Mouse (Mus musculus): ENCODE results near the gene Hlcs. TPM values are rescaled to one million over a fixed set of nuclear protein-coding genes. Genes with fewer than 3 reads are reported as not detected.

Hlcs gene
- 7.2 and 7.4 TPM in 2 replicates for polyA plus RNA-seq (2015; fragmentation: Nextera tagmentation; extraction: Ambion mirVana)

DNA sequence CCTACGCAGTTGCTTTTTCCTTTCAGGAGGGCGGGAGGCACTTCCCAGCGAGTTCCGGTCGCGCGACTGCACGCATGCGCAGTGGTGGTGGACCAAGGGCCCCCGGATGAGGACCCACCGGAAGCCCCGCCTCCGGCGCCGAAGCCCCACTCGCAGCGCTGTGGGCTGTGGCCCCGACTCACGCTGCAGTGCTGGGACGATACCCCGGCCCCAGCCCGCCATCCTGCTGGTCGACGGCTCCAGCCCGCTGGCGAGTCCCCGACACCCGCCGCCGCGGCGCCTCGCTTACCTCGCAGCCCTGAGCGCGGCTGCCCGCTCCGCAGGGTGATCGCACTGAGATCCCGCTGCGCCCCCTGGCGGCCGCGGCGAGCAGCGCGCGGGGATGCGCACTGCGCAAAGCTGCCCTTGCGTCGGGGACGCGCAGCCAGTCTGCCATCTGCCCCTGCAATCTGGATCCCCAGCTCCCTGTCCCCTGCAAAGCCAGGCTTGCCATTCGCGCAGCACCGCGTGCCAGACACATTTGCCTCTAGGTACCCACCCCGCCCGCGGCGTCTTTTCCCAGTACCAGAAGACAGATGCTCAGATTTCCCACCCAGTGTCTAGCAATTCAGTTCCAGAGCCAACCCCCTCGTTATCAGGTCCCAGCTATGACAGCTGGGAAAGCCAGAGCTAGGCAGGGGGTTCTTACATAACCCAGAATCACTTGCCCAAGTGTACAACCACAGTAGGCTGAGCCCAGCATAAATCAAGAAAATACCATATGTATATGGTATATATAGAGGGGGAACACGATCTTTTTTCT is at the start of gene Hlcs:
Hlcs (minus strand) TSS at position 343 of the 802 bp plus-strand sequence.
- peak; percentile 92 for ATAC-seq
- no peaks in the 10 kb centered on the region for H3K9me3 ChIP-seq (ENCODE audit: control insufficient read depth, low read length)
- peak within 1 kb of the TSS; percentile 97 for H3K9ac ChIP-seq (ENCODE audit: low read depth, low read length)
- WGBS = under 1% methylated on average over 64 of the region's 64 CpGs
- H3K27ac ChIP-seq (ENCODE audit: low read length) = peak within 1 kb of the TSS; percentile 100
- H3K27me3 ChIP-seq (replicated peaks; ENCODE audit: control insufficient read depth, insufficient read depth, low read length) = no peaks in the 10 kb centered on the region
- H3K4me2 ChIP-seq (ENCODE audit: low read depth, low read length) = peak within 1 kb of the TSS; percentile 91
- H3K4me3 ChIP-seq (ENCODE audit: low read length) = peak within 1 kb of the TSS; percentile 76
- 0 out of 2 replicates have a peak, but pooled peaks cover 9% of the 10 kb centered on the region for H3K4me1 ChIP-seq (ENCODE audit: control insufficient read depth, insufficient read depth, low read length)
- H3K36me3 ChIP-seq (ENCODE audit: control insufficient read depth, insufficient read depth, low read length) = no peaks in the 10 kb centered on the region

DNA sequence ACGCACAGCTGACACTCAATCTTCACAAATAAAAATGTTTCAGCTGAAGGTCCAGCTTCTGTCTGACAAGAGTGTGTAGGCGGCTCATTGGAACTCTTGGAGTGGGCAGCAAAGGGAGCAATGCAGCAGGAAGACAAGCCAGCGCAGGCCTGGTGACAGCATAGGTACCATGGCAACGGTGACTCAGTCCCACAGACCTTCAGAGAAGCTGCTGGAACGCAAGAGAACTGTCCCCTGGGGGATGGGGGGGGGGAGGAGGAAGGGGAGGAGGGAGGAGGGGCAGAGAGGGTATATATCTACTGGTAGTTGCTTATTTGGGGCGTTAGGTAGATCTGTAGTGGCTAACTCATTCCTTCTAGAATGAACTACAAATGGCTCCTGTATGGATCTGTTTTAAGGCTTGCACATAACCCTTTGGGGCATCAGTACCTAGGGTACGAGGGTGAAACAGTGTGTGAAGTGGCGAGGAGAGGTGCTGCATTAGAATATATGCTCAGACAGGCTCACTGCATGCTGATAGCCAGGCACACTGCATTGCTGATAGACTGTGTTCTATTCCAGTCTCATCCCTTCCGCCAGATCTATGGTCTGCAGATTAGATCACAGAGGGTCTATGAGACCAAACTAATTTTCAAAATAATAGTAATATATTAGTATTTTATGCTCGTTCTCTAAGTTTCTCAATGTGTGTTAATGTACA is 49.0 kb upstream of the Hlcs start:
- H3K36me3 ChIP-seq (ENCODE audit: control insufficient read depth, insufficient read depth, low read length) = no peaks in the 10 kb centered on the region
- H3K4me1 ChIP-seq (ENCODE audit: control insufficient read depth, insufficient read depth, low read length) = peaks cover 9% of the 10 kb centered on the region; the same call in 1 of the 2 replicates
- WGBS = 50% methylated on average over 10 of the region's 10 CpGs
- H3K27me3 ChIP-seq (replicated peaks; ENCODE audit: control insufficient read depth, insufficient read depth, low read length) = no peaks in the 10 kb centered on the region
- H3K27ac ChIP-seq (ENCODE audit: low read length) = no peak overlapping the region
- no peak for ATAC-seq
- no peaks in the 10 kb centered on the region for H3K9me3 ChIP-seq (ENCODE audit: control insufficient read depth, low read length)
- no peak overlapping the region for H3K9ac ChIP-seq (ENCODE audit: low read depth, low read length)
- no peak overlapping the region for H3K4me2 ChIP-seq (ENCODE audit: low read depth, low read length)
- H3K4me3 ChIP-seq (ENCODE audit: low read length) = no peak overlapping the region

DNA sequence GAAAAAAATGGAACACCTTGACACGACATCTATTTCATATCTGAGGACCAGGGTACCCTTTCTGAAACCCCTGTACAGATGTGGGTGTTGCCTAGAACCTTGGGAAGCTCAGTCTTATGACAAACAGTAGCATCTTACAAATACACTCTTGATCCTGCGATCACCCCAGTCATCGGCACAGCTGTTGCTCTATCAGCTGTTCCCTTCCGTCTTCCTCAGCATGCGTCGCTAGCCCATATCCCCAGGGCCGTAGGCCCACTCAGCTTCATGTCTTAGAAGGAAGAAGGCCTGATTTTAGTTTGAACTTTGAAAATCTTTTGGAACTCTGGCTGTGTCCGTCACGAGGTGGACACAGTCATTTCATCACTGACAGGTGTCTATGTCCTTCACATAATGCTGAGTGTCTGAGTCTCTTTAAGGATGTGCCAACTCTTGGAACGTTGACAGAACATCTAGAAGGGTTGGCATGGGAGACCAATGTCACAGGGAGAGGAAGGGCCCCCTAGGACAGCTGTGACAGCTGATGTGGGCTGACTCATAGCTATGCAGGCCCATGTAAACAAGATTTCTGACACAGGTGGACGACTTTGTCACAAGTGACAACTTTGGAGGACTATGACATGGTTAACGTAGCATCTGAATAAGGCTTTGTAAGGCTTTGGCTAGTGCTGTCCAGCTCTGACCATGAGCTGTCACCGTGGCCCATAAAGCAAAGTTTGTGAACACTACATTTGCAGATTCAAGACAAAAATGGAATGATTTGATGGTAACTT is 47.4 kb upstream of the Hlcs start:
- WGBS = 85% methylated on average over 13 of the region's 13 CpGs
- H3K4me2 ChIP-seq (ENCODE audit: low read depth, low read length) = no peak overlapping the region
- no peaks in the 10 kb centered on the region for H3K27me3 ChIP-seq (replicated peaks; ENCODE audit: control insufficient read depth, insufficient read depth, low read length)
- H3K4me1 ChIP-seq (ENCODE audit: control insufficient read depth, insufficient read depth, low read length) = no peaks in the 10 kb centered on the region
- no peak for ATAC-seq
- H3K9ac ChIP-seq (ENCODE audit: low read depth, low read length) = no peak overlapping the region
- no peaks in the 10 kb centered on the region for H3K9me3 ChIP-seq (ENCODE audit: control insufficient read depth, low read length)
- no peaks in the 10 kb centered on the region for H3K36me3 ChIP-seq (ENCODE audit: control insufficient read depth, insufficient read depth, low read length)
- no peak overlapping the region for H3K27ac ChIP-seq (ENCODE audit: low read length)
- H3K4me3 ChIP-seq (ENCODE audit: low read length) = no peak overlapping the region

DNA sequence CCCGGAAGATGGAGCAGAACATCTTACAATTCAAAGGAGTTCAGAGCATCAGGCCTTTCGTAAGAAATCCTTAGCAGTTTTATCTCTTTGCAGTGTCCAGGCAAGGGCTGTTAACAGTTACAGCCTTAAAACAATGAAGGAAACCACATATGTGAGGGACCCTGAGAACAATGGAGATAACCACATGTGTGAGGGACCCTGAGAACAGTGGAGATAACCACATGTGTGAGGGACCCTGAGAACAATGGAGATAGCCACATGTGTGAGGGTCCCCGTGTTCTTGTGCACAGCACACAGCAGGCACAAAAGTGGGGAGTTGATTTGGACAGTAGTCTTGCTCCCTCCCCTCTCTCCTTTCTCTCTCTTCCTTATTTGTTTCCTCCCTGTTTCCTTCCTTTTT is 44.7 kb upstream of the Hlcs start:
- H3K27me3 ChIP-seq (replicated peaks; ENCODE audit: control insufficient read depth, insufficient read depth, low read length) = no peaks in the 10 kb centered on the region
- H3K9ac ChIP-seq (ENCODE audit: low read depth, low read length) = no peak overlapping the region
- H3K4me3 ChIP-seq (ENCODE audit: low read length) = no peak overlapping the region
- H3K9me3 ChIP-seq (ENCODE audit: control insufficient read depth, low read length) = no peaks in the 10 kb centered on the region
- no peak for ATAC-seq
- H3K27ac ChIP-seq (ENCODE audit: low read length) = no peak overlapping the region
- no peaks in the 10 kb centered on the region for H3K36me3 ChIP-seq (ENCODE audit: control insufficient read depth, insufficient read depth, low read length)
- WGBS = 85% methylated on average over 3 of the region's 3 CpGs
- no peak overlapping the region for H3K4me2 ChIP-seq (ENCODE audit: low read depth, low read length)
- H3K4me1 ChIP-seq (ENCODE audit: control insufficient read depth, insufficient read depth, low read length) = peaks cover 3% of the 10 kb centered on the region; the same call in 1 of the 2 replicates

DNA sequence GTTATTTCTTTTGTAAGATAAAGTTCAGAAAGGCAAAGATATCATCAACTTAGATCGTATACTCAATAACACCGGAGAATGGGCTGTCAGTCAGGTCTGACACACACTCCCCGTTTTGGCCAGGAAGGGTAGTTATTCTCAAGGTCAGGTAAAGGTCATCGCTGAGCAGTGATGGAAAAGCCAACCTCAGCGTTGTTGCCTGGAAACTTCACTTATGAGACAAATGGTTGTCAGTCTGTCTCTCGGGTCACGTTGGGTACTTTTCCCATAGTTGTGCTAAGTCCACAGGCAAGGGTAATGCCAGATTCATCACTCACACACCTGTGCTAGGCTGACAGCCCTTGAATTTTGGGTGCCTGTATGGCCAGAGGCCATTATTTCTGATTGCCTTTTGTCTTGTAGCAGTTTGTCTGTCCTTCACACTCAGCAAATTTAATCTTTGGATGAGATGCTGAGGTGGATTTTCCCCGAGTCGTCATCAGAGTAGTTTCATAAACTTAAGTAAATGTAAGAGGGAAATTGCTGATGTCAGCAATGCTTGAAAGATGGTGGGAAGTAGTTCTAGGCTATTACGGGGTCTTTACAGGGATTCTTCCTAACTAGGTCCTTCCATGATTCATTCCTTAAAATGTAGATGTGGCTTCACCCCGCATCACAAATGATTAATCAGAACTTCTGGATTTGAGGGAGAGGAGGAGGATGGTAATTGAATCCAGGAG is 43.6 kb upstream of the Hlcs start:
- Histone ChIP-seq H3K4me1 (ENCODE audit: control insufficient read depth, insufficient read depth, low read length) (peaks cover 3% of the 10 kb centered on the region; the same call in 1 of the 2 replicates), H3K27me3 (replicated peaks; ENCODE audit: control insufficient read depth, insufficient read depth, low read length) (no peaks in the 10 kb centered on the region), H3K27ac (ENCODE audit: low read length) (no peak overlapping the region), H3K9ac (ENCODE audit: low read depth, low read length) (no peak overlapping the region), H3K9me3 (ENCODE audit: control insufficient read depth, low read length) (no peaks in the 10 kb centered on the region), H3K36me3 (ENCODE audit: control insufficient read depth, insufficient read depth, low read length) (no peaks in the 10 kb centered on the region), H3K4me3 (ENCODE audit: low read length) (no peak overlapping the region), H3K4me2 (ENCODE audit: low read depth, low read length) (no peak overlapping the region)
- ATAC-seq = no peak
- 52% methylated on average over 11 of the region's 11 CpGs for WGBS

DNA sequence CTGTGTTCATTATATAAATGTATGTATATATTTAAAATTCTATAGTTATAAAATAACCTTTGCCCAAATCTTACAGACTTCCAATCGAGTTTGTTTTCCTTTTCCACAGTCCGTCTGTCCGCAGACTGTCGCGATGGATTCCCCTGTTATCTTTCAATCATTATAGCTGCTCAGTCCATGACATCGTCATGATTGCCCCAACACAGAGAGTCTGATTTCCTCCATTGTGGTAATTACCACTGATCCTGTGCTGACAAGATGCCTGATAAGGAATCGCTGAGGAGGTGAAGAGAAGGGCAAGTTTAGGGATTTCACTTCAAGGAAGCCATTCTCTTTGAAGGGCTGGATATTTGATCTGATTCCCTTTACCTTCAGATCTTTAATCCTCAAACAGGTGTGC is 42.7 kb upstream of the Hlcs start:
- no peaks in the 10 kb centered on the region for H3K27me3 ChIP-seq (replicated peaks; ENCODE audit: control insufficient read depth, insufficient read depth, low read length)
- no peaks in the 10 kb centered on the region for H3K36me3 ChIP-seq (ENCODE audit: control insufficient read depth, insufficient read depth, low read length)
- no peak for ATAC-seq
- H3K9me3 ChIP-seq (ENCODE audit: control insufficient read depth, low read length) = no peaks in the 10 kb centered on the region
- H3K27ac ChIP-seq (ENCODE audit: low read length) = no peak overlapping the region
- no peak overlapping the region for H3K4me2 ChIP-seq (ENCODE audit: low read depth, low read length)
- peaks cover 3% of the 10 kb centered on the region; the same call in 1 of the 2 replicates for H3K4me1 ChIP-seq (ENCODE audit: control insufficient read depth, insufficient read depth, low read length)
- no peak overlapping the region for H3K9ac ChIP-seq (ENCODE audit: low read depth, low read length)
- no peak overlapping the region for H3K4me3 ChIP-seq (ENCODE audit: low read length)
- 36% methylated on average over 7 of the region's 7 CpGs for WGBS

GRCm38 (mm10) chr16:94354450-94354849 is 41.1 kb upstream of the Hlcs start:
- Histone ChIP-seq H3K4me1 (ENCODE audit: control insufficient read depth, insufficient read depth, low read length) (peaks cover 3% of the 10 kb centered on the region; the same call in 1 of the 2 replicates), H3K27ac (ENCODE audit: low read length) (no peak overlapping the region), H3K4me2 (ENCODE audit: low read depth, low read length) (no peak overlapping the region), H3K9me3 (ENCODE audit: control insufficient read depth, low read length) (no peaks in the 10 kb centered on the region), H3K4me3 (ENCODE audit: low read length) (no peak overlapping the region), H3K27me3 (replicated peaks; ENCODE audit: control insufficient read depth, insufficient read depth, low read length) (no peaks in the 10 kb centered on the region), H3K9ac (ENCODE audit: low read depth, low read length) (no peak overlapping the region), H3K36me3 (ENCODE audit: control insufficient read depth, insufficient read depth, low read length) (no peaks in the 10 kb centered on the region)
- peak; percentile 67 for ATAC-seq
- 25% methylated on average over 9 of the region's 9 CpGs for WGBS

- peaks cover 3% of the 10 kb centered on the region; the same call in 1 of the 2 replicates for H3K4me1 ChIP-seq (ENCODE audit: control insufficient read depth, insufficient read depth, low read length)
- no peak overlapping the region for H3K4me2 ChIP-seq (ENCODE audit: low read depth, low read length)
- H3K4me3 ChIP-seq (ENCODE audit: low read length) = no peak overlapping the region
- WGBS = 59% methylated on average over 10 of the region's 10 CpGs
- H3K27me3 ChIP-seq (replicated peaks; ENCODE audit: control insufficient read depth, insufficient read depth, low read length) = no peaks in the 10 kb centered on the region
- H3K27ac ChIP-seq (ENCODE audit: low read length) = no peak overlapping the region
- no peaks in the 10 kb centered on the region for H3K36me3 ChIP-seq (ENCODE audit: control insufficient read depth, insufficient read depth, low read length)
- no peaks in the 10 kb centered on the region for H3K9me3 ChIP-seq (ENCODE audit: control insufficient read depth, low read length)
- no peak overlapping the region for H3K9ac ChIP-seq (ENCODE audit: low read depth, low read length)
- ATAC-seq = no peak
Measured at GRCm38 (mm10) chr16:94350287-94350677, 36.9 kb upstream of the Hlcs start.
